Mouse (Mus musculus) lung, embryonic 15.5 days (tissue): ENCODE measurements around the gene Pdcd7. TPM values are rescaled to one million over a fixed set of nuclear protein-coding genes. Genes with fewer than 3 reads are reported as not detected.

ENCODE experiments used
- ATAC-seq: fragments of 200-750 bp; cut with Nextera tagmentation; 2 replicates; pipeline ENCODE4 v1.8.0; 2017; ENCODE audit warnings: moderate number of reproducible peaks, borderline replicate concordance; ENCODE audit not compliant: low FRiP score, low TSS enrichment; ENCODE audit errors: extremely low read depth
- H3K27ac ChIP-seq: fragments of 300-500 bp; sonication (generic); 2 replicates; pipeline ENCODE4 v1.5.1; 2015; ENCODE audit warnings: moderate library complexity, mild to moderate bottlenecking, inconsistent platforms
- H3K27me3 ChIP-seq: fragments of 300-500 bp; sonication (generic); 2 replicates; pipeline ENCODE4 v1.6.1; 2015; ENCODE audit warnings: inconsistent platforms
- H3K36me3 ChIP-seq: fragments of 300-500 bp; sonication (generic); 2 replicates; pipeline ENCODE4 v1.6.1; 2015; ENCODE audit warnings: inconsistent platforms
- H3K4me1 ChIP-seq: fragments of 300-500 bp; sonication (generic); 2 replicates; pipeline ENCODE4 v1.6.1; 2015; ENCODE audit warnings: inconsistent platforms
- H3K4me2 ChIP-seq: fragments of 300-500 bp; sonication (generic); 2 replicates; pipeline ENCODE4 v1.6.1; 2015; ENCODE audit warnings: inconsistent platforms, mild to moderate bottlenecking, moderate library complexity
- H3K4me3 ChIP-seq: fragments of 300-500 bp; sonication (generic); 2 replicates; pipeline ENCODE4 v1.5.1; 2015; ENCODE audit warnings: mild to moderate bottlenecking, inconsistent platforms
- H3K9ac ChIP-seq: fragments of 300-500 bp; sonication (generic); 2 replicates; pipeline ENCODE4 v1.6.1; 2015; ENCODE audit warnings: inconsistent platforms
- H3K9me3 ChIP-seq: fragments of 300-500 bp; sonication (generic); 2 replicates; pipeline ENCODE4 v1.6.1; 2016; ENCODE audit warnings: inconsistent platforms
- WGBS: fragments of 180-500 bp; shearing (Covaris S2); methylation state at CpG from one replicate; pipeline ENCODE4 v1.1.7; 2015; 5-methylcytosine and 5-hydroxymethylcytosine counted together
- polyA plus RNA-seq: library from polyadenylated mRNA; unstranded; fragments of >200 nt; fragmentation: Nextera tagmentation; extraction: Ambion mirVana; gene quantifications from 2 replicates; pipeline ENCODE4 v1.2.1, GENCODE M21; 2015

The Pdcd7 gene
- polyA plus RNA-seq, 1 experiment from 2014 or later, result 10.6 TPM

DNA sequence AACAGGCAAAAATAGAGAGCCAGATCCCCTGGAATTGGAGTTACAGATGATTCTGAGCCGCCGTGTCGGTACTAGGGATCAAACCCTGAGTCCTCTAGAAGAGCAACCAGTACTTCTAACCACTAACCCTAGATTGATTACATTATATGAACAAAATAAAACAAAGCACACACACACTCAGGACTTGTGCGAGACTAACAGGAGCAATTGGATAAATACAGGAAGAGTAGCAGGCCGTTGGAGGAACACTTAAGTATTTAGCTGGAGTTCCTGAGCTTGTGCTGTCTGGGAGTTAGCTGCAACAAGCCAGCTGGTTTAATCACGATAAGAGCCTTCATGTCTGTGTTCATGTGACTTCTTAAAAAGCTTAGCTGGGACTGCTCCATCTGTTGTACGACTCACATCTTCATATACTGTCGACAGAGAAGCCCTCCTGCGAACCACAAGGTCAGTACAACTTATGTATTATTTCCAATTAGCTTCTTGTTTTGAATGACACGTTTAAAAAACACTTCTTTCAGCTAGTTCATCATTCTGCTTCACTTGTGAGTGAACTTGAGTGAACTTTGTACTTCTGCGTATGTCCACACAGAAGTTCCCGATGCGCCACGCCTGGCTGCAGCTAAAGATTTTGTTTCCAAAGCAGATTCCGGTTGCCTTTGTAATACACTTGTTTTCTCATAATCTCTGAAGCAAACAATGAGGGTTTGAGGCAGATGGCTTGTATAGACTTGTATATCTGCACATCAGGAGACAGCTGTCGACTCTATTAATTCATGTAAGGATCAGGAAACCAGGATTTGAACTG lies 14.9 kb downstream of the Pdcd7 start, which contains the start of gene Ubap1l:
Gene Ubap1l (plus strand): TSS at position 401 of the 808 bp plus-strand sequence.
- Histone ChIP-seq H3K36me3 (peaks cover 49% of the 10 kb centered on the region), H3K27ac (no peak within 1 kb of the TSS), H3K27me3 (no peaks in the 10 kb centered on the region), H3K4me2 (no peak within 1 kb of the TSS), H3K4me1 (no peaks in the 10 kb centered on the region), H3K4me3 (no peak within 1 kb of the TSS), H3K9ac (no peak within 1 kb of the TSS), H3K9me3 (no peaks in the 10 kb centered on the region)
- ATAC-seq, result no peak
- 68% methylated on average over 16 of the region's 16 CpGs for WGBS

DNA sequence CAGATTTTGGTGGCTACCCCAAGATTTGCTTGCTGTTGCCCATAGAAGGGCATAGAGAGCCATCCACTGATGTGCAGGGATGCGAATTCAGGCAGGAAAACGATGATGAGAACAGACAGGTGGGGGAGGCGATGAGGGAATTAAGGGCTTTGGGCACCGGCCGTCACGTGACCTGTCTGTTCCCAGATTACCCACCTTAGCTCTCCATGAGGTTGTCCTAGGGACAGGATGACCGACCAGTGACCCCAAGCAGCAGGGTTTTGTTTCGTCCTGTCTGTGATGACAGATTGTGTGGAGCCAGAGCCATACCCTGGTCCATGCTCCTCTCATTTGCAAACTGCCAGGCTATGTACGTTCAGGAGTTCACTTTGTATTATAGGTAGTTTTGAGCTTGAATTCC lies 17.8 kb downstream of the Pdcd7 start:
- H3K4me3 ChIP-seq, result no peak overlapping the region
- 23% methylated on average over 9 of the region's 9 CpGs for WGBS
- no peak overlapping the region for H3K9ac ChIP-seq
- H3K4me2 ChIP-seq, result no peak overlapping the region
- H3K27ac ChIP-seq, result no peak overlapping the region
- H3K4me1 ChIP-seq, result no peaks in the 10 kb centered on the region
- no peaks in the 10 kb centered on the region for H3K9me3 ChIP-seq
- no peaks in the 10 kb centered on the region for H3K27me3 ChIP-seq
- H3K36me3 ChIP-seq, result peaks cover 26% of the 10 kb centered on the region
- no peak for ATAC-seq

GRCm38 (mm10) chr9:65365721-65366120 lies 19.8 kb downstream of the Pdcd7 start:
- no peak for ATAC-seq
- Histone ChIP-seq H3K36me3 (peaks cover 9% of the 10 kb centered on the region; the same call in 1 of the 2 replicates), H3K4me3 (no peak overlapping the region), H3K9ac (no peak overlapping the region), H3K27ac (no peak overlapping the region), H3K4me1 (no peaks in the 10 kb centered on the region), H3K27me3 (no peaks in the 10 kb centered on the region), H3K9me3 (no peaks in the 10 kb centered on the region), H3K4me2 (no peak overlapping the region)
- WGBS, result 80% methylated on average over 7 of the region's 7 CpGs

DNA sequence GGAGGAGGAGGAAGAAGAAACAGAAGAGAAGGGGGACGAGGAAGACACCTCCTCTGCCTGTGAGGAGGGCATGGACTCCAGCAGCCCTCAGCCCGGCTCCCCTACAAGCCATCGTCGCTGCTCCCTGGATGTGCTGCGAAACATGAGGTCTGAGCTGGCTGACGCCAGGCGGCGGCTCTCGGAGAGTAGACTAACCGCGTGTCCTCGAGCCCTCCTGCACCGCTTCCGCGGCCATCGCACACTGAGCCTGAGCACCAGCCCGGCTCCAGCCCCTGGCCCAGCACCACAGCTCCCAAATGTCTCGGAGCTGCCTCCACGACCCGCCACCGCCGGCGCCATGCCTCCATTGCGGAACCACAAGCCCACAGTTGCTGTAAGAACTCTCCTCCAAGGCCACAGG lies 25.9 kb downstream of the Pdcd7 start:
- H3K9me3 ChIP-seq, result no peaks in the 10 kb centered on the region
- no peak overlapping the region for H3K27ac ChIP-seq
- no peaks in the 10 kb centered on the region for H3K27me3 ChIP-seq
- no peak overlapping the region for H3K9ac ChIP-seq
- no peaks in the 10 kb centered on the region for H3K36me3 ChIP-seq
- ATAC-seq, result no peak
- H3K4me3 ChIP-seq, result no peak overlapping the region
- 78% methylated on average over 24 of the region's 24 CpGs for WGBS
- H3K4me1 ChIP-seq, result 0 out of 2 replicates have a peak, but pooled peaks cover 11% of the 10 kb centered on the region
- no peak overlapping the region for H3K4me2 ChIP-seq

GRCm38 (mm10) chr9:65372449-65372848 lies 26.5 kb downstream of the Pdcd7 start:
- Histone ChIP-seq H3K27ac (no peak overlapping the region), H3K36me3 (no peaks in the 10 kb centered on the region), H3K27me3 (no peaks in the 10 kb centered on the region), H3K9me3 (no peaks in the 10 kb centered on the region), H3K4me3 (no peak overlapping the region), H3K4me1 (0 out of 2 replicates have a peak, but pooled peaks cover 11% of the 10 kb centered on the region), H3K4me2 (no peak overlapping the region), H3K9ac (no peak overlapping the region)
- no peak for ATAC-seq
- 58% methylated on average over 4 of the region's 4 CpGs for WGBS

DNA sequence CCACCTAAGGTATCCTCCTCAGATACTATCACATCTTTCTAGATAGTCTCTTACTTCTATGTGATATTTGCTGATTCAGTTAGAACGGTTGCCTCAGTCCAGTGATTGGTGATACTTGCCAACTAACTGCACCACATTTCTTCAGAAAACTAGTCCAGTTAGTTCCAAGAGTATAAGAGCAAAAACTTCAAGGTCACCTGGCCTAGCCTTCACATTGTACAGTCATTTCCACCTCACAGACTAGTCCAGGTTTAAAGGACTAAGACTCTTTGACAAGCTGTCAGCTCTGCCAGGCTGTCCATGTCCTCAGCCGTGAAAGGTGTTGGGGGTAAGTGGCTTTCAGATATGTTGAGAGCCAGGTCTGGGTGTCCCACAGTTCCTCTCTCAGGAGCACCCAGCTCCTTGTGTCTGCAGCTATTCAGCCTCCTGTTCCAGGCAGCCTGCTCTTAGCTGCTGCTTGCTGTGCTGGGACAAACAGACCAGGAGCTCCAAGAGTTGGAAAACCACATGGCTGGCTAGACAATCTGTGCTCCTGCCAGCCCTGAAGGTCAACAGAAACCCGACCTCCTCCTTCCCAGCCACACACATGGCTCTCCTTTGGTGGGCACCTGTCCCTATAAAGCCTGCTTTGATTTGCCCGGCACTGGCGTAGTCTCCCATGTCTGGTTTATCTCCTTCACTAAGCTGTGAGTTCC lies 28.7 kb downstream of the Pdcd7 start:
- Histone ChIP-seq H3K27ac (peak overlapping the region; percentile 80), H3K9ac (no peak overlapping the region)
- WGBS, result 74% methylated on average over 5 of the region's 5 CpGs

GRCm38 (mm10) chr9:65375163-65375934 lies 29.4 kb downstream of the Pdcd7 start:
- Histone ChIP-seq H3K4me2 (no peak overlapping the region), H3K4me1 (peaks cover 13% of the 10 kb centered on the region), H3K9ac (no peak overlapping the region), H3K27me3 (no peaks in the 10 kb centered on the region), H3K27ac (peak overlapping the region; percentile 80), H3K36me3 (no peaks in the 10 kb centered on the region), H3K9me3 (no peaks in the 10 kb centered on the region), H3K4me3 (no peak overlapping the region)
- peak; percentile 76 for ATAC-seq
- 56% methylated on average over 9 of the region's 9 CpGs for WGBS

More for the DNA sequence above, 28.7 kb downstream of the Pdcd7 start:
- Histone ChIP-seq H3K27me3 (no peaks in the 10 kb centered on the region), H3K36me3 (no peaks in the 10 kb centered on the region), H3K4me1 (0 out of 2 replicates have a peak, but pooled peaks cover 11% of the 10 kb centered on the region), H3K9me3 (no peaks in the 10 kb centered on the region), H3K4me2 (no peak overlapping the region), H3K4me3 (no peak overlapping the region)
- no peak for ATAC-seq

- Histone ChIP-seq H3K36me3 (no peaks in the 10 kb centered on the region), H3K4me2 (no peak overlapping the region), H3K27ac (peak overlapping the region; percentile 86), H3K4me3 (no peak overlapping the region), H3K9ac (no peak overlapping the region), H3K27me3 (no peaks in the 10 kb centered on the region), H3K9me3 (no peaks in the 10 kb centered on the region), H3K4me1 (peaks cover 56% of the 10 kb centered on the region)
- peak; percentile 48; the same call in 1 of the 2 replicates for ATAC-seq
- 41% methylated on average over 4 of the region's 4 CpGs for WGBS
Measured at GRCm38 (mm10) chr9:65381017-65381590, 35.2 kb downstream of the Pdcd7 start.

- Histone ChIP-seq H3K4me3 (no peak overlapping the region), H3K4me1 (peaks cover 60% of the 10 kb centered on the region), H3K27me3 (no peaks in the 10 kb centered on the region), H3K4me2 (no peak overlapping the region), H3K36me3 (no peaks in the 10 kb centered on the region), H3K9ac (no peak overlapping the region), H3K27ac (peak overlapping the region; percentile 86; the same call in 1 of the 2 replicates), H3K9me3 (no peaks in the 10 kb centered on the region)
- WGBS, result 49% methylated on average over 6 of the region's 6 CpGs
- ATAC-seq, result no peak
Measured at GRCm38 (mm10) chr9:65382031-65382750, 36.3 kb downstream of the Pdcd7 start.

GRCm38 (mm10) chr9:65382751-65383097 lies 36.8 kb downstream of the Pdcd7 start:
- no peaks in the 10 kb centered on the region for H3K36me3 ChIP-seq
- H3K4me1 ChIP-seq, result peaks cover 65% of the 10 kb centered on the region
- H3K9ac ChIP-seq, result no peak overlapping the region
- peak overlapping the region; percentile 86; the same call in 1 of the 2 replicates for H3K27ac ChIP-seq
- no peaks in the 10 kb centered on the region for H3K27me3 ChIP-seq
- no peaks in the 10 kb centered on the region for H3K9me3 ChIP-seq
- 42% methylated on average over 3 of the region's 3 CpGs for WGBS
- no peak overlapping the region for H3K4me2 ChIP-seq
- no peak for ATAC-seq
- H3K4me3 ChIP-seq, result no peak overlapping the region

DNA sequence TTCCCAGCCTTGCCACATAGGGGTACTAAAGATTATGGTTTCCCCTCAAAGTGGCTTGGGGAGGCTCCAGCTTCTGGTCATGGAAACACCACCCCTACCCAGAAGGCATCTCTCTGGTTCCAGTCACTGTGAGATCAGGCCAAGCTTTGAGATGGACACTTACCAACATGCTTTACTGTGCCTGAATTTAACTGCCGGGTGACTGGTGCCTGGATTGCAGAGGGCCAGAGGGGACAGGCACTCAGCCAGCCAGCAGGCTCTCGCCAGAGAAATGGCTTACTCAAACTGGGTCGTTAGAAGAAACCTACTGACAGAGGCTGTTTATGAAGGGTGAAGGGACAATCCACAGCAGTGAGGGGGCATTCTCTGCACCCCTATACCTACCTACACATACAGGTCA lies 38.4 kb downstream of the Pdcd7 start:
- Histone ChIP-seq H3K9ac (no peak overlapping the region), H3K27me3 (no peaks in the 10 kb centered on the region), H3K36me3 (no peaks in the 10 kb centered on the region), H3K9me3 (no peaks in the 10 kb centered on the region), H3K27ac (peak overlapping the region; percentile 86), H3K4me2 (no peak overlapping the region), H3K4me1 (peaks cover 72% of the 10 kb centered on the region), H3K4me3 (no peak overlapping the region)
- no peak for ATAC-seq
- 31% methylated on average over 3 of the region's 3 CpGs for WGBS
